Mouse (Mus musculus) stomach, postnatal 0 days (tissue): ENCODE data around the gene Gpx4.

Experiments used
- CTCF ChIP-seq: IDR thresholded peaks from 2 replicates; pipeline ENCODE4 v1.5.1; 2016; ENCODE audit warnings: antibody characterized with exemption, low read depth, mild to moderate bottlenecking, moderate library complexity
- EP300 ChIP-seq: optimal IDR thresholded peaks from 2 replicates; pipeline ENCODE3; 2016; ENCODE audit warnings: antibody characterized with exemption

DNA sequence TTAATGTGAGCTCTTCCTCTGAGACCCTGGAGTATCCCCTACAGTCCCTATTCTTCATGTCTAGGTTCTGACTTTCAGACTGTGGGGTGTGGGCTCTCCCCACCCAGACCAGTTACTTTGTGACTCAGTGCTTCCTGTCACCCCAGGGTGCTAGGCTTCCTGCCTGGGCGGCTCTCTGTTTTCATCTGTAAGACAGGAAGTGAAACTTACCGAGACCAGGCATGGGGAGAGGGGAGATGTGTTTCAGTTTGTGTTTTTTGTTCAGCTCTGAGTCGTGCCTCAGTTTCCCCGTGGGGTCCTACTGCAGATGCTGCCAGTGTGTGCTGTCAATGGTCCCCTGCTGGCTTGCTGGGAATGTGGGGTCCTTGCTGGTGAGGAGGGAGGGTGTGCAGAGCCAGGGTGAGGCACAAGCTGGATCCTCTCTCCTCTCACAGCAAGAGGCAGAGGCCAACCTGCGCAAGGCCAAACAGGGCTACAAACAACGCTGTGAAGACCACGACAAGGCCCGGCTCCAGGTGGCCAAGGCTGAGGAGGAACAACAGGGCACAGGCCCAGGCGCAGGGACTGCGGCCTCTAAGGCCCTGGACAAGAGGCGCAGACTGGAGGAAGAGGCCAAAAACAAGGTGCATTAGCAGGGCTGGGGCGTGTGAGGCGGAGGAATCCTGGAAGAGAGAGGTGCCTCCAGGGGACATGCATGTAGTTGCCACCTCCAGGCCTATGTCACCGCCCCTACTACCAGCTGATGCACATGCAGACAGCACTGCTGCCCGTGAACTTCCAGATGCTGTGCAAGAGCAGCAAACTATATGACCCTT is 22.5 kb upstream of the Gpx4 start:
- TF ChIP-seq EP300: no peak
- TF ChIP-seq CTCF: no peak
